ENCODE assay signal across 13 mouse cellular contexts in the genomic region with DNA sequence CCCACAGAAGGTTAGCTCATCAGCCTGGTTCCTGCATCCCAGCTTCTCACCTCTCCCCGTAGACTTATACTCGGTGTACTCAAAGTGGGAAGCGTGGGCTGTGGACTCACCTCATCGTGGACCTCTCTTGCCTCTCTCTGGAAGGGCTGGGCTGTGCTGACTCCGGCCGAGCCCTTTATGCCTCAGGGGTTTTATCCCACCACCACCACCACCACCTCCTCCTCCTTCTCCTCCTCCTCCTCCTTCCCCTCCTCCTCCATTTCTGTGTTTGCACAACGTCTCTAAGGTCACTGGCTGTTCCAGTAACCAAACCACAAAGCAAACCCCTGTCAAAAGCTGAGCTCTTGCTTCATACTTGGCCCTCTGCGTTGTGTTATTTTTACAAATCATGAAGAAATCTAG. TPM values are rescaled to one million over a fixed set of nuclear protein-coding genes. Genes with fewer than 3 reads are reported as not detected.
DNase-seq lines count a peak whose midpoint lies in the region; ATAC-seq lines count a peak whose summit lies in the region.
"Had no signal": no experiment of that assay in that cellular context is flagged by ENCODE, and none has a peak within 500 bp of the region (broad histone marks: within the 10 kb centered on the region; RNA-seq: fewer than 3 reads in every experiment).

A gene (minus strand): TSS at position 273 of the 402 bp plus-strand sequence.

- H3K9me3 ChIP-seq in heart, embryonic 12.5 days (replicated peaks) = peaks cover 6% of the 10 kb centered on the region

- H3K9ac ChIP-seq in heart, embryonic 12.5 days = no peak within 1 kb of the TSS
- H3K9ac ChIP-seq: heart, embryonic 15.5 days; lung, embryonic 14.5 days had no signal

- WGBS in large intestine, adult 2 months = 35% methylated on average over 8 of the region's 8 CpGs
- WGBS in heart, embryonic 12.5 days = 64% methylated on average over 8 of the region's 8 CpGs

- no peak within 1 kb of the TSS for H3K27ac ChIP-seq in heart, embryonic 12.5 days (ENCODE audit: poor library complexity, severe bottlenecking)
- H3K27ac ChIP-seq: heart, embryonic 15.5 days had no signal

- no peak within 1 kb of the TSS for H3K4me2 ChIP-seq in heart, embryonic 12.5 days
- H3K4me2 ChIP-seq: heart, embryonic 15.5 days; lung, embryonic 14.5 days had no signal

- no peaks in the 10 kb centered on the region for H3K36me3 ChIP-seq in heart, embryonic 12.5 days
- H3K36me3 ChIP-seq: heart, embryonic 15.5 days had no signal

- H3K27me3 ChIP-seq in heart, embryonic 12.5 days (replicated peaks) = peaks cover 7% of the 10 kb centered on the region; the same call in 1 of the 2 replicates
- H3K27me3 ChIP-seq: heart, embryonic 15.5 days had no signal

- no peak within 1 kb of the TSS for H3K4me3 ChIP-seq in heart, embryonic 12.5 days
- H3K4me3 ChIP-seq: heart, embryonic 15.5 days had no signal

- ATAC-seq in heart, embryonic 12.5 days (ENCODE audit: insufficient number of reproducible peaks, low FRiP score) = no peak
- ATAC-seq: inflammation-experienced regulatory T-cells, adult 6 months had no signal

- peak; percentile 54 for DNase-seq in NIH3T3 (ENCODE audit: low read depth)
- DNase-seq in adrenal gland, postnatal 10 days = peak; percentile 47
- no peak for DNase-seq in large intestine, adult 2 months (ENCODE audit: low read depth, low spot score)
- DNase-seq in lung, postnatal 14 days = peak; percentile 46
- no peak for DNase-seq in embryo, embryonic 11 days
- no peak for DNase-seq in layer of hippocampus, adult 9-11 months
- no peak for DNase-seq in kidney, postnatal 4 days
- DNase-seq: cerebellum, adult 11-12 months; lung, embryonic 14.5 days had no signal

- no peaks in the 10 kb centered on the region for H3K4me1 ChIP-seq in heart, embryonic 12.5 days (replicated peaks)
- H3K4me1 ChIP-seq: heart, embryonic 15.5 days had no signal

RNA-seq across cellular contexts. Expression of the gene that starts here (rescaled TPM):
- total RNA-seq in adrenal gland, postnatal 10 days (2021) = 100 to 1,000 TPM; 313 to 788 TPM
- polyA plus RNA-seq in large intestine, adult 2 months (2012; rRNA removed) = 17.8 and 35.4 TPM in 2 replicates
- polyA plus RNA-seq in heart, embryonic 12.5 days (2016; fragmentation: Nextera tagmentation; extraction: Ambion mirVana) = 0.33 TPM in 1 of 2 replicates, not detected in the other
- total RNA-seq: layer of hippocampus, postnatal 14 days had no signal

Comparison
In these comparisons a context has a peak if more than half of its experiments do, and no peak if none do; other contexts are left out.
1. RNA of the gene that starts here (polyA plus RNA-seq): 17.8 to 35.4 TPM in large intestine, adult 2 months; 0.33 TPM in heart, embryonic 12.5 days; every median in the first group is over 10 times any median in the second.
2. DNase-seq: peak in NIH3T3 (single experiment), adrenal gland, postnatal 10 days (single experiment) and lung, postnatal 14 days (single experiment); none in large intestine, adult 2 months (single experiment), embryo, embryonic 11 days (single experiment), layer of hippocampus, adult 9-11 months (single experiment) and kidney, postnatal 4 days (0 of 2).